Mouse (Mus musculus) ES-E14 (cell line): ENCODE results near the gene Nav1.

Source experiments
- CHD2 ChIP-seq: IDR thresholded peaks from 2 replicates; pipeline ENCODE4 v1.6.1; 2014; ENCODE audit warnings: mild to moderate bottlenecking, low read depth, low read length, inconsistent platforms
- HCFC1 ChIP-seq: IDR thresholded peaks from 2 replicates; pipeline ENCODE4 v1.6.1; 2012; ENCODE audit warnings: low read length, inconsistent platforms, borderline replicate concordance; ENCODE audit not compliant: insufficient read depth
- MAFK ChIP-seq: IDR thresholded peaks from 2 replicates; pipeline ENCODE4 v1.6.1; 2014; ENCODE audit warnings: mild to moderate bottlenecking, low read depth, low read length, inconsistent platforms; ENCODE audit not compliant: insufficient read depth
- ZC3H11A ChIP-seq: IDR thresholded peaks from 2 replicates; pipeline ENCODE4 v1.6.1; 2012; ENCODE audit warnings: low read depth, mild to moderate bottlenecking, inconsistent platforms, low read length, borderline replicate concordance
- ZNF384 ChIP-seq: IDR thresholded peaks from 2 replicates; pipeline ENCODE4 v1.6.1; 2012; ENCODE audit warnings: low read depth, low read length, inconsistent platforms

DNA sequence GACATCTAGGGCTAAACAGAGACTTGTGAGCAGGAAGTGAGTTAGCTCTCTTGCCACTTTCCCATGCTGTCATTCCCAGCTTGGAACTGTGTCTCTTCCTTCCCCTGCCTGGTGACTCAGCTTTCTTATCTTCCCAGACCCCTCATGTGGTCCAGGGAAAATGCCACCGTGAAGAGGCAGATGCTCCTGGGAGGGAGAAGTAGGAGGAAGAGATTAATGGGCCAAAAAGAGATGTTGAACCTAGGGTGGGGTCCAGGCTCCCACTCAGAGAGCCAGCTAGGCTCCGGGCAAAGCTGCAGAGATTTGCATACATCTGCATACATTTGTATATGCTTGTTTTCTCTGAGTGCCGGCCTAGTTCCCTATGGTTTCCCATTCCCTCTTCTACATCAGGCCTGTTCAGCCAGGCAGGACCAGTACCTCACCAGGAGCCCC lies 30.5 kb upstream of the Nav1 start:
- TF ChIP-seq ZC3H11A (no peak), ZNF384 (no peak), CHD2 (no peak), HCFC1 (no peak), MAFK (no peak)
